Mouse (Mus musculus) liver (tissue): ENCODE measurements around the gene Fbxo27.
"Not testable (repeated sequence)": the region's sequence is repeated elsewhere in the genome, so short reads cannot be mapped to it uniquely, and the experiment has no call there.

Experiments used
- DNase-seq: peaks from one replicate; pipeline ENCODE4 v3.0.0-alpha.2; 2020; ENCODE audit warnings: mixed read lengths

Gene Fbxo27

GRCm38 (mm10) chr7:28692545-28693320, at the start of gene Fbxo27:
Gene Fbxo27 (plus strand): TSS chr7:28692849.
- no peak for DNase-seq

GRCm38 (mm10) chr7:28645366-28645765, 47.3 kb upstream of the Fbxo27 start:
- no peak for DNase-seq

GRCm38 (mm10) chr7:28645947-28646475, 46.6 kb upstream of the Fbxo27 start:
- DNase-seq = no peak

GRCm38 (mm10) chr7:28647016-28647415, 45.6 kb upstream of the Fbxo27 start:
- no peak for DNase-seq

GRCm38 (mm10) chr7:28651157-28651556, 41.5 kb upstream of the Fbxo27 start:
- no peak for DNase-seq

- DNase-seq = no peak
Measured at GRCm38 (mm10) chr7:28656430-28656829, 36.2 kb upstream of the Fbxo27 start.

- no peak for DNase-seq
Measured at GRCm38 (mm10) chr7:28665620-28666579, 26.7 kb upstream of the Fbxo27 start.

GRCm38 (mm10) chr7:28671172-28671571, 21.5 kb upstream of the Fbxo27 start:
- no peak for DNase-seq

GRCm38 (mm10) chr7:28672276-28672675, 20.4 kb upstream of the Fbxo27 start:
- no peak for DNase-seq

- not testable (repeated sequence) for DNase-seq
Measured at GRCm38 (mm10) chr7:28672786-28673185, 19.9 kb upstream of the Fbxo27 start.

- DNase-seq = no peak
Measured at GRCm38 (mm10) chr7:28674994-28675393, 17.7 kb upstream of the Fbxo27 start.

GRCm38 (mm10) chr7:28675746-28676145, 16.9 kb upstream of the Fbxo27 start:
- DNase-seq = no peak

GRCm38 (mm10) chr7:28676811-28677541, 15.7 kb upstream of the Fbxo27 start:
- no peak for DNase-seq

GRCm38 (mm10) chr7:28677624-28678023, 15.0 kb upstream of the Fbxo27 start:
- no peak for DNase-seq

- no peak for DNase-seq
Measured at GRCm38 (mm10) chr7:28691075-28691474, 1.6 kb upstream of the Fbxo27 start.

GRCm38 (mm10) chr7:28693321-28693966, 795 bp downstream of the Fbxo27 start:
- DNase-seq = peak; percentile 66

- DNase-seq = peak; percentile 15
Measured at GRCm38 (mm10) chr7:28694423-28694822, 1.8 kb downstream of the Fbxo27 start.

GRCm38 (mm10) chr7:28694966-28695511, 2.4 kb downstream of the Fbxo27 start:
- DNase-seq = no peak

GRCm38 (mm10) chr7:28697277-28697676, 4.6 kb downstream of the Fbxo27 start:
- DNase-seq = no peak

GRCm38 (mm10) chr7:28700269-28700668, 7.6 kb downstream of the Fbxo27 start:
- DNase-seq = no peak

GRCm38 (mm10) chr7:28701306-28701705, 8.7 kb downstream of the Fbxo27 start:
- not testable (repeated sequence) for DNase-seq
